Mouse (Mus musculus): Measurements from ENCODE around the gene Cdc16. TPM values are rescaled to one million over a fixed set of nuclear protein-coding genes. Genes with fewer than 3 reads are reported as not detected.

Cdc16 gene
- polyA plus RNA-seq, 2 experiments: 31.3 to 51.4 TPM

- Histone ChIP-seq H3K36me3 (replicated peaks; ENCODE audit: control insufficient read depth, insufficient read depth, low read depth) (peaks cover 3% of the 10 kb centered on the region), H3K4me2 (ENCODE audit: low read depth) (no peak overlapping the region), H3K4me3 (ENCODE audit: insufficient read depth in 1 of 2, low read depth in 2 of 2, low read length in 2 of 2) (no peak overlapping the region), H3K9ac (replicated peaks) (no peak overlapping the region), H3K27me3 (ENCODE audit: control insufficient read depth, insufficient read depth, low read length) (no peaks in the 10 kb centered on the region), H3K9me3 (ENCODE audit: control insufficient read depth, low read length) (no peaks in the 10 kb centered on the region), H3K4me1 (replicated peaks; ENCODE audit: control insufficient read depth in 2 of 2, insufficient read depth in 2 of 2, low read length in 1 of 2) (no peaks in the 10 kb centered on the region), H3K27ac (no peak overlapping the region)
- ATAC-seq (ENCODE audit: insufficient read depth): no peak
- 70% methylated on average over 5 of the region's 5 CpGs for WGBS (ENCODE audit: insufficient replicate concordance)
- DNase-seq (ENCODE audit: low read depth in 3 of 3, low spot score in 3 of 3): no peak
- TF ChIP-seq EP300 (IDR thresholded peaks at IDR 0.05; ENCODE audit: low read depth) (no peak), CTCF (IDR thresholded peaks at IDR 0.05; ENCODE audit: low read depth) (no peak)
Observed at GRCm38 (mm10) chr8:13799566-13799965, 42.1 kb downstream of the Cdc16 start.

GRCm38 (mm10) chr8:13828598-13829172, 71.2 kb downstream of the Cdc16 start:
- ATAC-seq (ENCODE audit: insufficient read depth): no peak
- Histone ChIP-seq H3K27ac (no peak overlapping the region), H3K4me1 (replicated peaks; ENCODE audit: control insufficient read depth in 2 of 2, insufficient read depth in 2 of 2, low read length in 1 of 2) (no peaks in the 10 kb centered on the region), H3K9ac (replicated peaks) (no peak overlapping the region), H3K27me3 (ENCODE audit: control insufficient read depth, insufficient read depth, low read length) (no peaks in the 10 kb centered on the region), H3K36me3 (replicated peaks; ENCODE audit: control insufficient read depth, insufficient read depth, low read depth) (no peaks in the 10 kb centered on the region), H3K4me3 (ENCODE audit: insufficient read depth in 1 of 2, low read depth in 2 of 2, low read length in 2 of 2) (no peak overlapping the region), H3K4me2 (ENCODE audit: low read depth) (no peak overlapping the region), H3K9me3 (ENCODE audit: control insufficient read depth, low read length) (no peaks in the 10 kb centered on the region)
- TF ChIP-seq CTCF (IDR thresholded peaks at IDR 0.05; ENCODE audit: low read depth) (no peak), EP300 (IDR thresholded peaks at IDR 0.05; ENCODE audit: low read depth) (no peak)
- no peak for DNase-seq (ENCODE audit: low read depth in 3 of 3, low spot score in 3 of 3)
- 47% methylated on average over 7 of the region's 7 CpGs for WGBS (ENCODE audit: insufficient replicate concordance)

Other genes starting within 250 kb of the Cdc16 start
- gene 1700029H14Rik, start 195.2 kb upstream of the Cdc16 start, polyA plus RNA-seq (2012; rRNA removed): 0.02 TPM in 1 of 2 replicates, not detected in the other
- gene 1700029H14Rik, start 195.2 kb upstream of the Cdc16 start, polyA plus RNA-seq (2014; fragmentation: Nextera tagmentation; extraction: Ambion mirVana): not detected in 2 replicates
- 7.8 and 10.1 TPM in 2 replicates for gene Rasa3, start 80.1 kb upstream of the Cdc16 start, polyA plus RNA-seq (2012; rRNA removed)
- 15.8 and 17.0 TPM in 2 replicates for gene Rasa3, start 80.1 kb upstream of the Cdc16 start, polyA plus RNA-seq (2014; fragmentation: Nextera tagmentation; extraction: Ambion mirVana)
- gene Cfap97d2, start 51.8 kb upstream of the Cdc16 start, polyA plus RNA-seq (2012; rRNA removed): 0.02 TPM in 1 of 2 replicates, not detected in the other
- not detected in 2 replicates for gene Cfap97d2, start 51.8 kb upstream of the Cdc16 start, polyA plus RNA-seq (2014; fragmentation: Nextera tagmentation; extraction: Ambion mirVana)
- gene Upf3a, start 27.9 kb downstream of the Cdc16 start, polyA plus RNA-seq (2012; rRNA removed): 4.1 and 8.3 TPM in 2 replicates
- 11.0 and 11.3 TPM in 2 replicates for gene Upf3a, start 27.9 kb downstream of the Cdc16 start, polyA plus RNA-seq (2014; fragmentation: Nextera tagmentation; extraction: Ambion mirVana)
- 0.01 TPM in 1 of 2 replicates, not detected in the other for gene AF366264, start 80.7 kb downstream of the Cdc16 start, polyA plus RNA-seq (2012; rRNA removed)
- not detected in 2 replicates for gene AF366264, start 80.7 kb downstream of the Cdc16 start, polyA plus RNA-seq (2014; fragmentation: Nextera tagmentation; extraction: Ambion mirVana)
- gene Champ1, start 112.0 kb downstream of the Cdc16 start, polyA plus RNA-seq (2012; rRNA removed): 7.0 and 8.0 TPM in 2 replicates
- gene Champ1, start 112.0 kb downstream of the Cdc16 start, polyA plus RNA-seq (2014; fragmentation: Nextera tagmentation; extraction: Ambion mirVana): 11.9 and 12.2 TPM in 2 replicates
- gene Coprs, start 132.6 kb downstream of the Cdc16 start, polyA plus RNA-seq (2012; rRNA removed): 2.6 and 2.8 TPM in 2 replicates
- 5.9 and 6.0 TPM in 2 replicates for gene Coprs, start 132.6 kb downstream of the Cdc16 start, polyA plus RNA-seq (2014; fragmentation: Nextera tagmentation; extraction: Ambion mirVana)